Mouse (Mus musculus) midbrain, embryonic 12.5 days (tissue): ENCODE data around the gene Cdh4. TPM values are rescaled to one million over a fixed set of nuclear protein-coding genes. Genes with fewer than 3 reads are reported as not detected.

Experiments used
- ATAC-seq: fragments of 200-750 bp; cut with Nextera tagmentation; 2 replicates; pipeline ENCODE4 v1.8.0; 2017; ENCODE audit warnings: low read depth, moderate TSS enrichment, moderate library complexity; ENCODE audit not compliant: low FRiP score
- H3K27ac ChIP-seq: fragments of 300-500 bp; sonication (generic); replicated peaks from 2 replicates; pipeline ENCODE4 v1.5.1; 2016; ENCODE audit warnings: mild to moderate bottlenecking
- H3K27me3 ChIP-seq: fragments of 300-500 bp; sonication (generic); 2 replicates; pipeline ENCODE4 v1.6.1; 2016; ENCODE audit warnings: mild to moderate bottlenecking
- H3K36me3 ChIP-seq: fragments of 300-500 bp; sonication (generic); 2 replicates; pipeline ENCODE4 v1.6.1; 2016
- H3K4me1 ChIP-seq: fragments of 300-500 bp; sonication (generic); 2 replicates; pipeline ENCODE4 v1.6.1; 2016
- H3K4me2 ChIP-seq: fragments of 300-500 bp; sonication (generic); replicated peaks from 2 replicates; pipeline ENCODE4 v1.6.1; 2016; ENCODE audit warnings: mild to moderate bottlenecking, moderate library complexity
- H3K4me3 ChIP-seq: fragments of 300-500 bp; sonication (generic); 2 replicates; pipeline ENCODE4 v1.5.1; 2016; ENCODE audit warnings: mild to moderate bottlenecking
- H3K9ac ChIP-seq: fragments of 300-500 bp; sonication (generic); replicated peaks from 2 replicates; pipeline ENCODE4 v1.6.1; 2016; ENCODE audit warnings: mild to moderate bottlenecking, moderate library complexity
- H3K9me3 ChIP-seq: fragments of 300-500 bp; sonication (generic); 2 replicates; pipeline ENCODE4 v1.6.1; 2016; ENCODE audit warnings: mild to moderate bottlenecking
- WGBS: fragments of 180-500 bp; shearing (Covaris S2); methylation state at CpG from one replicate; pipeline ENCODE4 v1.1.7; 2016; 5-methylcytosine and 5-hydroxymethylcytosine counted together
- polyA plus RNA-seq: library from polyadenylated mRNA; unstranded; fragments of >200 nt; fragmentation: Nextera tagmentation; extraction: Ambion mirVana; gene quantifications from 2 replicates; pipeline ENCODE4 v1.2.1, GENCODE M21; 2016

Cdh4 gene
- polyA plus RNA-seq, 1 experiment from 2014 or later, result 18.2 TPM

DNA sequence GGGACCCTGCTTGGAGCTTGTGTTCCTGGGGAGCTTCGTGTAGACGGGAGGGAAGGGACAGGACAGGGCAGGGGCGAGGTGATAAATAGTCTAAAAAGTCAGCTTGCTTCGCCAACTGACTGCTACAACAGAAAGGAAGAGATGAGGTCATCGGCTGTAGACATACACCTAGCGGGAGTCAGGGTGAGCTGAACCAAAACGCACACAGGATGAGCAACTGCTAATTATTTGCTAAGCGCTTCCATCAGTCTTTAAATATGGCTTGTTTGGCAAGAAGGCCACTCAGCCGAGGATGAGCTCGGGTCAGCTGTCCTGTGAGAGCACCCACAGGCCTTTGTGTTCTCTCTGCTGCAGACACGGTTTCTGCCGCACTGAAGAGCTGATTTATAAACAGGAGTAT, 470.7 kb downstream of the Cdh4 start:
- Histone ChIP-seq H3K36me3 (peaks cover 61% of the 10 kb centered on the region), H3K27ac (peak overlapping the region; percentile 43; the same call in 1 of the 2 replicates), H3K4me3 (no peak overlapping the region), H3K9me3 (no peaks in the 10 kb centered on the region), H3K27me3 (no peaks in the 10 kb centered on the region), H3K9ac (no peak overlapping the region), H3K4me1 (peaks cover 16% of the 10 kb centered on the region), H3K4me2 (no peak overlapping the region)
- 59% methylated on average over 12 of the region's 12 CpGs for WGBS
- 0 out of 2 replicates have a peak, but pooled peaks have one; percentile 25 for ATAC-seq

DNA sequence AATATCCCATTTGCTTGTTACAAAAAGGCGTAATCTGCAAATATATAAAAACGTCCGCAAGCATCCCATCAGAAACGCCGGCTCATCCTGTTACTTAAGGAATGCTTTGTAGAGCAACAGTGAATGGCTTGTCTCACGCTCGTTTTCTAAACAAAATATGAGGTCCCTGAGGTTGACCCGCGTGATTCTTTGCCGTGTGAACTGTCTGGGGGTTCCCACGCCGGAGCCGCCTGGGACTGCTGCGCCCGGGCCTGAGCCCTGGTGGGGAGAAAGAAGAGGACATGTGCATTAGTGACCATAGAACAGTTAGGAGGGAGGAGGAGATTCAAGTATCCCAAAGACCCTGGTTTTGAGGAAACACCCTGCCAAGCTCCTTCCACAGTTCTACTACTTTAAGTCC, 471.1 kb downstream of the Cdh4 start:
- Histone ChIP-seq H3K9me3 (no peaks in the 10 kb centered on the region), H3K27me3 (no peaks in the 10 kb centered on the region), H3K9ac (no peak overlapping the region), H3K4me1 (peaks cover 16% of the 10 kb centered on the region), H3K4me2 (no peak overlapping the region), H3K27ac (peak overlapping the region; percentile 43; the same call in 1 of the 2 replicates), H3K4me3 (no peak overlapping the region), H3K36me3 (peaks cover 65% of the 10 kb centered on the region)
- ATAC-seq, result peak; percentile 58
- WGBS, result 63% methylated on average over 15 of the region's 15 CpGs

DNA sequence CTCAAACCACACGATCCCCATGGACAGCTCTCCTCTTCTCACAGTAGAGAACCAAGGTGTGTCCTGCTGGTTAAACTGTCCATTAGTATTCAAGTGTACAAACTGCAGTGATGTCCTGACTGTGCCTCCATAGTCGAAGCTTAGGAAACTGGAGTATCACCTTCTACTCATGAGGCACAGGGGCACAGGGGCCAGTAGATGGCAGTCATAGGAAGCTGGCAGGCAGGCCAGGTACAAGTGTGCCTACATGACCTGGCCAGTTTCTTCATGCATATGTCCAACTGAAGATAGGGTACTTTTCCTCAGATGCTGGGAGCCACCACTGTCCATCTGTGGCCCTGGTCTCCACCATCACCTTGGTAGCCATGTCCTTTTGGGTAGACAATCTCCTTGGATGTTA, 472.0 kb downstream of the Cdh4 start:
- WGBS, result 80% methylated on average over 2 of the region's 2 CpGs

DNA sequence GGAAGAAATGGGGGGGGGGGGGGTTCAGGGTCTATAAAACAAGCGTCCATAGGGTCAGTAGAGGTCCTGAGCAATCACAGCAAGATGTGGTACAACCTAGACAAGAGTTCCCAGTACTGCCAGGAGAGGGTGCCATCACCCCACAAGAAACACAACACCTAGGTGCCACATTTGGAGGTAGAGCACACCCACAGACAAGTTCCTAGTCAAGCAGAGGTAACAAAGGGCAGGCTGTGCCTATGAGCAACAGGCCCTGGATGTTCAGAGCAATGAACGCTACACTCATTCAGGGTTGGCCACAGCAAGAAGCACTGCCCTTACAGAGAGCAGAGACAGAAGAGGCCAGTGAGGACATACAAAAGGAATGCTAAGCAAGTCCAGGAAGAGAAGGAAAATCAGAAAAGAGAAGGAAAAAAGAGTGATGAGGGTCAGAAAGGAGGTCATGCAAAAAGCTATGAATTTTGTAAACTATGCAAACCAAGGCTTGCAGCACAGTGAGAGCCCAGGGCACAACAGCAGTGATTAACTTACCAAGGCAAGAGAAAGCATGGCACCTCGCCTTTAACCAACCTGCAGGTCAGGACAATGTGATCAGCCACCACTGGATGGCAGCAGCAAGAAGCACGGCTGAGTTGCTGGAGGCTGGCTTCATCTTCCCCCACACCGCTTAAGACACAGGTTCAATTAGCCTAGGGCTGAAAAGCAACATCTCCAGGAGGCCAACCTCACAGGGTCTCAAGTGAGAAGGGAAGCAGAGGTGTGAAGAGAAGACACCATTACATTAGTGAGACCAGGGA, 474.8 kb downstream of the Cdh4 start:
- Histone ChIP-seq H3K9me3 (no peaks in the 10 kb centered on the region), H3K4me2 (no peak overlapping the region), H3K9ac (no peak overlapping the region), H3K4me3 (no peak overlapping the region), H3K36me3 (peaks cover 90% of the 10 kb centered on the region), H3K4me1 (peaks cover 16% of the 10 kb centered on the region), H3K27me3 (no peaks in the 10 kb centered on the region), H3K27ac (0 out of 2 replicates have a peak overlapping the region, but pooled peaks have one; percentile 30)
- peak; percentile 67 for ATAC-seq
- 42% methylated on average over 5 of the region's 5 CpGs for WGBS

More for the DNA sequence above, 472.0 kb downstream of the Cdh4 start:
- peaks cover 73% of the 10 kb centered on the region for H3K36me3 ChIP-seq
- no peak for ATAC-seq
- no peak overlapping the region for H3K4me2 ChIP-seq
- no peak overlapping the region for H3K9ac ChIP-seq
- H3K4me1 ChIP-seq, result peaks cover 16% of the 10 kb centered on the region
- no peak overlapping the region for H3K4me3 ChIP-seq
- H3K9me3 ChIP-seq, result no peaks in the 10 kb centered on the region
- H3K27me3 ChIP-seq, result no peaks in the 10 kb centered on the region
- no peak overlapping the region for H3K27ac ChIP-seq

DNA sequence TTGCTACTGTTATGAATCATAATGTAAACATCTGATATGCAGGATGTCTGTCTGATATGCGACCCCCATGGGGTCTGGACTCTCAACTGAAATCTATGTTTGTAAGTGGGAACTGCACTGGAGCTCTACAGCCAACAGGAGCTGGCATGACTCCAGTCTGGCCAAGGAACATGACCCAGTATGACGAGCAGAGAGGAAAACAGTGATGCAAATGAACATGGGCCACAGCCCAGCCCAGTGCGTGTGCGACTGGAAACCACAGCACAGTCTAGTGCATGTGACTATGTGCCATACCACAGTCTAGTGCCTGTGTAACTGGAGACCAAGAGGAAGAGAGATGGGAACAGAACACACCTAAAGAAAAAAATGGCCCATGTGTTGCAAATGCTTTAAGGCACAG, 477.8 kb downstream of the Cdh4 start:
- H3K27me3 ChIP-seq, result no peaks in the 10 kb centered on the region
- peaks cover 4% of the 10 kb centered on the region for H3K4me1 ChIP-seq
- no peak overlapping the region for H3K4me3 ChIP-seq
- H3K36me3 ChIP-seq, result peaks cover 94% of the 10 kb centered on the region
- H3K9ac ChIP-seq, result no peak overlapping the region
- H3K9me3 ChIP-seq, result no peaks in the 10 kb centered on the region
- ATAC-seq, result no peak
- no peak overlapping the region for H3K4me2 ChIP-seq
- 93% methylated on average over 4 of the region's 4 CpGs for WGBS
- H3K27ac ChIP-seq, result no peak overlapping the region

DNA sequence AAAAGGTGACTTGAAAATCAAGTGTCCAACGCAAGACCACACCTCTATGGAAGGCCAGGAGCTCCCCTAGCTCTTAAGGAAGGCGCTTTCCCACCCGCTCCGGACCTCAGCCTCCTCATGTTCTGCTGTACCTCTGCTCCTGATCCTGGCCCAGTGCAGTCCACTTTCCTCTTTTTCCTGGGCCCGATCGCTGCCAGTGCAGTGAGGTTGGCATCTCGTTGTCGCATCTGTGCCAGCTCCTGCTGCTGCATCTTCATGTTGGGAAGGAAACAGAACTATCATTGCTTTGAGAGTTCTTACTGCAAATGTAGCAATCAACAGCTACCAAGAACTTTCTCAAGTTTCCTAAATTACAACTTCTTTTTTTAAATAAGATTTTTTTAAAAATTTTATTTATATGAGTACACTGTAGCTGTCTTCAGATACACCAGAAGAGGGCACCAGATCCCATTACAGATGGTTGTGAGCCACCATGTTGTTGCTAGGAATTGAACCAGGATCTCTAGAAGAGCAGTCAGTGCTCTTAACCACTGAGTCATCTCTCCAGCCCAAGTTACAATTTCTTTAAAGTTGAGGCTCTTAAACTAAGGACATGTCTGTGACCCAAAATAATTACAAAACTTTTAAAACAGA, 478.9 kb downstream of the Cdh4 start:
- Histone ChIP-seq H3K27me3 (no peaks in the 10 kb centered on the region), H3K4me3 (no peak overlapping the region), H3K36me3 (peaks cover 98% of the 10 kb centered on the region), H3K9me3 (no peaks in the 10 kb centered on the region), H3K4me2 (no peak overlapping the region), H3K9ac (no peak overlapping the region), H3K27ac (no peak overlapping the region), H3K4me1 (peaks cover 4% of the 10 kb centered on the region)
- ATAC-seq, result no peak
- 97% methylated on average over 8 of the region's 8 CpGs for WGBS

DNA sequence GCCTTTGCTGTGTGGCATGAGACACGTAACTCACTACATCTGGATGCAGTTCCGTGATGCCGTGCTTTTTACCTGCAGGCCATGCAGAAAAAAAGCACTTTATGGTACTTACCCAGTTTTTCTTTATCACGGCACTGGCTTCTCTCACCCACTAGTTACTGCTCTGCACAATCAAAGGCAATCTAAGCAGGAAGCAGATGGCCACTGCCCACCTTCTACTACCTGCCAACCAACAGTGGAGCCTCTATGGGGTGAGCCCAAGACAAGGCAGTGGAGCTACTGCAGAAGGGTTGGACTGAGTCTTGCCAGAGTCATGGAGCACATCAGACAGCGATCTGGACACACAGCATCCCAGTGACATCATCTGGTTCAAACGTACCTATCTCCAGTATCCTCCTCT, 481.8 kb downstream of the Cdh4 start:
- Histone ChIP-seq H3K4me1 (no peaks in the 10 kb centered on the region), H3K4me2 (no peak overlapping the region), H3K27me3 (no peaks in the 10 kb centered on the region), H3K4me3 (no peak overlapping the region), H3K27ac (no peak overlapping the region), H3K36me3 (peaks cover 96% of the 10 kb centered on the region), H3K9me3 (no peaks in the 10 kb centered on the region), H3K9ac (no peak overlapping the region)
- 95% methylated on average over 6 of the region's 6 CpGs for WGBS
- ATAC-seq, result no peak

DNA sequence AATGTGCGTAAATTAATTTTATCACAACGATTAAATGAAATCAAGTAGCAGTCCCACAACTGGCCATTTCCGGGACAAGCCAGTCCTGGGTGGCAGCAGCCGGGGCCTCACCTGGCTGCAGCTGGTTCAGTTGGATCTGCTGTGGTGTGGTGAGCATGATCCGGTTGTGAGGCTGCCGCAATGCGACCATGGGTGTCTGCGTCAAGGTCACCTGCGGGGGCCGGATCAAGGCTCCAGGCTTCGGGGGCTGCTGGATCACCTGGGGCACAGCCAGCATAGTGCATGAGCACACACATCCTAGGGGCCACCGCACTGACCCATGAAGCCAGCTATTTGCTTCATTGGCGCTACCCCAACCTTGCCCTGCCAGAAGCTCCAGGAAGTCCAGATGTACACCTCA, 486.9 kb downstream of the Cdh4 start:
- ATAC-seq, result no peak
- Histone ChIP-seq H3K9me3 (no peaks in the 10 kb centered on the region), H3K27me3 (no peaks in the 10 kb centered on the region), H3K36me3 (peaks cover 89% of the 10 kb centered on the region), H3K27ac (no peak overlapping the region), H3K4me3 (no peak overlapping the region), H3K4me2 (no peak overlapping the region), H3K4me1 (no peaks in the 10 kb centered on the region), H3K9ac (no peak overlapping the region)
- WGBS, result 96% methylated on average over 13 of the region's 13 CpGs

DNA sequence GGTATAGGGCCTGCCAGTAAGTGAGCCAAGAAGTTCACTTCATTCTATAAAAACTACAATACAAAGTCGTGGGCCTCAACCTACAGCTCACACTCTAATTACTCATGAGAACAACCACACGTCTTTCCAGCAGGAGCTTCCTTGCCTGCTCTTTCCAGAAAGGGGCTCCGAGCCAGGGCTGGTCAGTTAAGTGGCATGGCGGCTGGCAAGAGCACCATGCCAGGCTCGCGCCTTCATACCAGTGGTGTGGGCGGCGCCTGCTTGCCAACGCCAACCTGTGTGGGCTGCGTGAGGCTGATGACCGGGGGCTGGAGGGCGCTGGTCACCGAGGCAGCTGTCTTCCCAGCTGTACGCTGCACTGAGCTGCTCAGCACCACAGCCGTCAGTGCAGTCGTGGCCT, 489.5 kb downstream of the Cdh4 start:
- H3K27ac ChIP-seq, result no peak overlapping the region
- H3K9me3 ChIP-seq, result no peaks in the 10 kb centered on the region
- H3K4me3 ChIP-seq, result no peak overlapping the region
- no peak overlapping the region for H3K4me2 ChIP-seq
- ATAC-seq, result no peak
- WGBS, result 91% methylated on average over 16 of the region's 16 CpGs
- no peaks in the 10 kb centered on the region for H3K27me3 ChIP-seq
- peaks cover 76% of the 10 kb centered on the region for H3K36me3 ChIP-seq
- no peaks in the 10 kb centered on the region for H3K4me1 ChIP-seq
- no peak overlapping the region for H3K9ac ChIP-seq

DNA sequence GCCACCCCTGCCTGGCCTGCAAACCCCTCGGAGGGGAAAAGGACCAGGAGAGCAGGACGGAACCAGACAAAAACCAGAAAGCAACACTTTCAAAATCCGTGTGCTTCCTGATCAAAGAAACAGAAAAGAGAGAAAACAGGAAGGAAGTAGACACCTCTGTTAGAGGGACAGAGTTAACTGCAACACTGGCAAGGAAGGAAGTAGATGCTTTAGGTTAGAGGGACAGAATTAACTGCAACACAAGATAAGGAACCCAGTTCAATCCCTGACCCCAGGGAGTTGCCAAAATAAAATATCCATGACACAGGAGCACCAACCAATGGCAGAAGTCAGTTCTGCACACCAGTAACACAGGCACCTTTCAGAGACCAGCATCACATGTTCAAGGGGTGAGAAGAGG, 491.9 kb downstream of the Cdh4 start:
- H3K9ac ChIP-seq, result no peak overlapping the region
- 0 out of 2 replicates have a peak, but pooled peaks cover 2% of the 10 kb centered on the region for H3K4me1 ChIP-seq
- no peak overlapping the region for H3K4me2 ChIP-seq
- H3K9me3 ChIP-seq, result no peaks in the 10 kb centered on the region
- peaks cover 56% of the 10 kb centered on the region for H3K36me3 ChIP-seq
- H3K4me3 ChIP-seq, result no peak overlapping the region
- H3K27ac ChIP-seq, result no peak overlapping the region
- ATAC-seq, result no peak
- 83% methylated on average over 3 of the region's 3 CpGs for WGBS
- H3K27me3 ChIP-seq, result no peaks in the 10 kb centered on the region

DNA sequence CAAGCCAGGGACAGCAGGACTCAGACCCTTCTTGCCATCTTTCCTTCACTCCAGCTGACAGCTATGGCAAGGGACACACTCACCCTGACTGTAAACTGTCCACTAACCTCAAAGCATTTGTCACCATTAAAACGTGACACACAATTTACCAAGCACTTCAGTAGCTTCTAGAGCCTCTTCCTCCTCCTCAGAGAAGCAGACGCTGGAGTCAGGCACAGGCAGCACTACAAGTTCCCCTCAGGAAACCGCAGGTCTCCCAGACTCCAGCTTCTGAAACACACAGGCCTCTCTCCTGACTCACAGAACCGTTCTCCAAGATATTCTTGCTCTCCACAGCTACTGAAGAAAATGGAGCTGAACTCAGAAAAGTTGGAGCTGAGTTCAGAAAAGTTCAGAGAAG, 494.9 kb downstream of the Cdh4 start:
- H3K27ac ChIP-seq, result no peak overlapping the region
- H3K9me3 ChIP-seq, result no peaks in the 10 kb centered on the region
- no peaks in the 10 kb centered on the region for H3K27me3 ChIP-seq
- no peak overlapping the region for H3K9ac ChIP-seq
- H3K36me3 ChIP-seq, result peaks cover 29% of the 10 kb centered on the region
- 84% methylated on average over 4 of the region's 4 CpGs for whole genome bisulfite sequencing
- no peak for ATAC-seq
- H3K4me1 ChIP-seq, result 0 out of 2 replicates have a peak, but pooled peaks cover 2% of the 10 kb centered on the region
- H3K4me2 ChIP-seq, result no peak overlapping the region
- H3K4me3 ChIP-seq, result no peak overlapping the region

DNA sequence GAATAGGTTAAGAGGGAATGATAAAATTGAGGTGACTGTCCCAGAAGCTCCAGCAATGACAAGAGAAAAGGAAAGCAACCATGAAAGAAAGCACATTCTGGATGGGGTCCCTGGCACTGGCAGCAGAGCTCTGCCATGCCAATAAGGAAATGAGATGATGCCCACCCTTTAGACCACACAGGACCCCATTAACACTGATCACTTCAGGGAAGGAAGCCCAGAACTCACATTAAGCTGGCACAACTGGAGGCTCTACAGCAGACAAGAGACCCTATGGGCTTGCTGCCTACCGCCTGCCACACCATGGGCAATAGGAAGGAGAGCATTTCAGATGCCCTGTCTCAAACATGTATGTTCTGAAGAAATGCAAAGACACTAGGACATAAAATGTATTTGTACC, 499.5 kb downstream of the Cdh4 start:
- no peak overlapping the region for H3K9ac ChIP-seq
- H3K27me3 ChIP-seq, result no peaks in the 10 kb centered on the region
- peaks cover 27% of the 10 kb centered on the region for H3K4me1 ChIP-seq
- no peak overlapping the region for H3K4me3 ChIP-seq
- no peak for ATAC-seq
- H3K4me2 ChIP-seq, result no peak overlapping the region
- no peaks in the 10 kb centered on the region for H3K36me3 ChIP-seq
- no peak overlapping the region for H3K27ac ChIP-seq
- H3K9me3 ChIP-seq, result no peaks in the 10 kb centered on the region
- 83% methylated on average over 1 of the region's 1 CpGs for WGBS
